Mouse (Mus musculus): Measurements from ENCODE around the gene Gm21915.

The Gm21915 gene

GRCm38 (mm10) chr9:40670313-40670712 lies at the start of gene Gm21915:
TSS of gene Gm21915 (plus strand) at chr9:40670613.
- no peak for DNase-seq (ENCODE audit: low spot score)

- DNase-seq (ENCODE audit: low spot score): no peak
Measured at GRCm38 (mm10) chr9:40622265-40622664, 48.1 kb upstream of the Gm21915 start.

GRCm38 (mm10) chr9:40622793-40623192 lies 47.6 kb upstream of the Gm21915 start:
- no peak for DNase-seq (ENCODE audit: low spot score)

- DNase-seq (ENCODE audit: low spot score): no peak
Measured at GRCm38 (mm10) chr9:40625341-40625740, 45.1 kb upstream of the Gm21915 start.

- DNase-seq (ENCODE audit: low spot score): no peak
Measured at GRCm38 (mm10) chr9:40626566-40626965, 43.8 kb upstream of the Gm21915 start.

GRCm38 (mm10) chr9:40627146-40627713 lies 43.2 kb upstream of the Gm21915 start:
- no peak for DNase-seq (ENCODE audit: low spot score)

- no peak for DNase-seq (ENCODE audit: low spot score)
Measured at GRCm38 (mm10) chr9:40628130-40629069, 42.0 kb upstream of the Gm21915 start.

GRCm38 (mm10) chr9:40629441-40629840 lies 41.0 kb upstream of the Gm21915 start:
- DNase-seq (ENCODE audit: low spot score): no peak

GRCm38 (mm10) chr9:40631101-40631500 lies 39.3 kb upstream of the Gm21915 start:
- DNase-seq (ENCODE audit: low spot score): no peak

- DNase-seq (ENCODE audit: low spot score): no peak
Measured at GRCm38 (mm10) chr9:40631505-40631904, 38.9 kb upstream of the Gm21915 start.

- DNase-seq (ENCODE audit: low spot score): peak; percentile 11
Measured at GRCm38 (mm10) chr9:40636054-40636453, 34.4 kb upstream of the Gm21915 start.

- no peak for DNase-seq (ENCODE audit: low spot score)
Measured at GRCm38 (mm10) chr9:40637705-40638393, 32.6 kb upstream of the Gm21915 start.

- no peak for DNase-seq (ENCODE audit: low spot score)
Measured at GRCm38 (mm10) chr9:40638394-40639049, 31.9 kb upstream of the Gm21915 start.

GRCm38 (mm10) chr9:40639536-40640187 lies 30.8 kb upstream of the Gm21915 start:
- no peak for DNase-seq (ENCODE audit: low spot score)

GRCm38 (mm10) chr9:40641318-40641717 lies 29.1 kb upstream of the Gm21915 start:
- no peak for DNase-seq (ENCODE audit: low spot score)

- no peak for DNase-seq (ENCODE audit: low spot score)
Measured at GRCm38 (mm10) chr9:40642470-40643220, 27.8 kb upstream of the Gm21915 start.

GRCm38 (mm10) chr9:40649444-40649843 lies 21.0 kb upstream of the Gm21915 start:
- no peak for DNase-seq (ENCODE audit: low spot score)

GRCm38 (mm10) chr9:40649983-40650382 lies 20.4 kb upstream of the Gm21915 start:
- no peak for DNase-seq (ENCODE audit: low spot score)

GRCm38 (mm10) chr9:40651239-40651859 lies 19.1 kb upstream of the Gm21915 start:
- no peak for DNase-seq (ENCODE audit: low spot score)

- no peak for DNase-seq (ENCODE audit: low spot score)
Measured at GRCm38 (mm10) chr9:40652757-40653156, 17.7 kb upstream of the Gm21915 start.

All from spleen, adult 12 weeks (tissue).